Mouse (Mus musculus) midbrain, embryonic 16.5 days (tissue): Measurements from ENCODE around the gene Tmprss9. TPM values are rescaled to one million over a fixed set of nuclear protein-coding genes. Genes with fewer than 3 reads are reported as not detected.

Source experiments
- ATAC-seq: fragments of 200-750 bp; cut with Nextera tagmentation; 2 replicates; pipeline ENCODE4 v1.8.0; 2017; ENCODE audit warnings: moderate TSS enrichment
- H3K27ac ChIP-seq: fragments of 300-500 bp; sonication (generic); 2 replicates; pipeline ENCODE4 v1.5.1; 2014; ENCODE audit warnings: mild to moderate bottlenecking, low read length, mixed read lengths
- H3K27me3 ChIP-seq: fragments of 300-500 bp; sonication (generic); 2 replicates; pipeline ENCODE4 v1.6.1; 2014; ENCODE audit warnings: low read depth, low read length, mixed read lengths; ENCODE audit not compliant: control insufficient read depth, insufficient read depth
- H3K36me3 ChIP-seq: fragments of 300-500 bp; sonication (generic); 2 replicates; pipeline ENCODE4 v1.6.1; 2014; ENCODE audit warnings: mild to moderate bottlenecking, low read length, moderate library complexity, mixed read lengths; ENCODE audit not compliant: control insufficient read depth, insufficient read depth
- H3K4me1 ChIP-seq: fragments of 300-500 bp; sonication (generic); 2 replicates; pipeline ENCODE4 v1.6.1; 2014; ENCODE audit warnings: mild to moderate bottlenecking, low read length, mixed read lengths; ENCODE audit not compliant: control insufficient read depth, insufficient read depth
- H3K4me2 ChIP-seq: fragments of 300-500 bp; sonication (generic); 2 replicates; pipeline ENCODE4 v1.6.1; 2014; ENCODE audit warnings: mild to moderate bottlenecking, low read length, mixed read lengths
- H3K4me3 ChIP-seq: fragments of 300-500 bp; sonication (generic); 2 replicates; pipeline ENCODE4 v1.5.1; 2014; ENCODE audit warnings: low read depth, mild to moderate bottlenecking, low read length, moderate library complexity, mixed read lengths
- H3K9ac ChIP-seq: fragments of 300-500 bp; sonication (generic); 2 replicates; pipeline ENCODE4 v1.6.1; 2014; ENCODE audit warnings: low read depth, low read length, mixed read lengths
- H3K9me3 ChIP-seq: fragments of 300-500 bp; sonication (generic); replicated peaks from 2 replicates; pipeline ENCODE4 v1.6.1; 2014; ENCODE audit warnings: mild to moderate bottlenecking, low read length, mixed read lengths; ENCODE audit not compliant: control insufficient read depth, poor library complexity, severe bottlenecking
- WGBS: fragments of 180-500 bp; shearing (Covaris S2); extraction: QIAGEN DNeasy Blood & Tissue Kit; methylation state at CpG from one replicate; pipeline ENCODE4 v1.1.7; 2014; 5-methylcytosine and 5-hydroxymethylcytosine counted together
- polyA plus RNA-seq: library from polyadenylated mRNA; unstranded; fragments of >200 nt; fragmentation: Nextera tagmentation; extraction: Ambion mirVana; gene quantifications from 2 replicates; pipeline ENCODE4 v1.2.1, GENCODE M21; 2015

Gene Tmprss9
- polyA plus RNA-seq, 1 experiment from 2014 or later = 0.10 TPM

- Histone ChIP-seq H3K36me3 (no peaks in the 10 kb centered on the region), H3K4me1 (peaks cover 16% of the 10 kb centered on the region; the same call in 1 of the 2 replicates), H3K4me2 (peak overlapping the region; percentile 77), H3K27me3 (peaks cover 6% of the 10 kb centered on the region), H3K9me3 (no peaks in the 10 kb centered on the region), H3K27ac (peak overlapping the region; percentile 67), H3K9ac (peak overlapping the region; percentile 63), H3K4me3 (peak overlapping the region; percentile 39)
- WGBS = 53% methylated on average over 8 of the region's 8 CpGs
- no peak for ATAC-seq
Measured at GRCm38 (mm10) chr10:80940320-80940987, 68.8 kb downstream of the Tmprss9 start.

GRCm38 (mm10) chr10:80940988-80941347, 69.3 kb downstream of the Tmprss9 start:
- Histone ChIP-seq H3K4me1 (peaks cover 12% of the 10 kb centered on the region; the same call in 1 of the 2 replicates), H3K36me3 (no peaks in the 10 kb centered on the region), H3K27me3 (peaks cover 6% of the 10 kb centered on the region), H3K9ac (no peak overlapping the region), H3K9me3 (no peaks in the 10 kb centered on the region), H3K4me2 (no peak overlapping the region), H3K27ac (no peak overlapping the region), H3K4me3 (no peak overlapping the region)
- WGBS = 79% methylated on average over 2 of the region's 2 CpGs
- ATAC-seq = no peak

GRCm38 (mm10) chr10:80942919-80943318, 71.3 kb downstream of the Tmprss9 start:
- H3K27me3 ChIP-seq = no peaks in the 10 kb centered on the region; the same call in 1 of the 2 replicates
- H3K36me3 ChIP-seq = no peaks in the 10 kb centered on the region
- peaks cover 12% of the 10 kb centered on the region; the same call in 1 of the 2 replicates for H3K4me1 ChIP-seq
- 65% methylated on average over 8 of the region's 8 CpGs for WGBS
- no peak overlapping the region for H3K4me2 ChIP-seq
- H3K9ac ChIP-seq = no peak overlapping the region
- no peak overlapping the region for H3K27ac ChIP-seq
- no peak overlapping the region for H3K4me3 ChIP-seq
- H3K9me3 ChIP-seq = no peaks in the 10 kb centered on the region
- no peak for ATAC-seq

- Histone ChIP-seq H3K4me3 (no peak overlapping the region), H3K4me1 (peaks cover 12% of the 10 kb centered on the region; the same call in 1 of the 2 replicates), H3K4me2 (no peak overlapping the region), H3K27me3 (no peaks in the 10 kb centered on the region), H3K27ac (no peak overlapping the region), H3K9ac (no peak overlapping the region), H3K36me3 (no peaks in the 10 kb centered on the region), H3K9me3 (no peaks in the 10 kb centered on the region)
- 90% methylated on average over 9 of the region's 9 CpGs for WGBS
- ATAC-seq = no peak
Measured at GRCm38 (mm10) chr10:80943701-80944100, 72.1 kb downstream of the Tmprss9 start.

GRCm38 (mm10) chr10:80944231-80944630, 72.6 kb downstream of the Tmprss9 start:
- ATAC-seq = no peak

GRCm38 (mm10) chr10:80946684-80947437, 75.2 kb downstream of the Tmprss9 start:
- Histone ChIP-seq H3K4me1 (no peaks in the 10 kb centered on the region), H3K4me3 (no peak overlapping the region), H3K27ac (no peak overlapping the region), H3K9ac (no peak overlapping the region), H3K36me3 (no peaks in the 10 kb centered on the region), H3K9me3 (no peaks in the 10 kb centered on the region), H3K27me3 (no peaks in the 10 kb centered on the region), H3K4me2 (no peak overlapping the region)
- 67% methylated on average over 14 of the region's 14 CpGs for WGBS
- no peak for ATAC-seq

More at GRCm38 (mm10) chr10:80944231-80944630, 72.6 kb downstream of the Tmprss9 start:
- H3K36me3 ChIP-seq = no peaks in the 10 kb centered on the region
- 84% methylated on average over 5 of the region's 5 CpGs for WGBS
- H3K4me3 ChIP-seq = no peak overlapping the region
- H3K4me2 ChIP-seq = no peak overlapping the region
- H3K9ac ChIP-seq = no peak overlapping the region
- H3K27ac ChIP-seq = no peak overlapping the region
- H3K4me1 ChIP-seq = peaks cover 10% of the 10 kb centered on the region; the same call in 1 of the 2 replicates
- H3K27me3 ChIP-seq = no peaks in the 10 kb centered on the region
- H3K9me3 ChIP-seq = no peaks in the 10 kb centered on the region

GRCm38 (mm10) chr10:80947802-80948201, 76.2 kb downstream of the Tmprss9 start:
- Histone ChIP-seq H3K27me3 (no peaks in the 10 kb centered on the region), H3K36me3 (no peaks in the 10 kb centered on the region), H3K27ac (no peak overlapping the region), H3K4me1 (no peaks in the 10 kb centered on the region), H3K9me3 (no peaks in the 10 kb centered on the region), H3K9ac (0 out of 2 replicates have a peak overlapping the region, but pooled peaks have one; percentile 6), H3K4me3 (no peak overlapping the region), H3K4me2 (no peak overlapping the region)
- 60% methylated on average over 2 of the region's 2 CpGs for WGBS
- ATAC-seq = no peak

- 30% methylated on average over 6 of the region's 6 CpGs for WGBS
- Histone ChIP-seq H3K4me1 (no peaks in the 10 kb centered on the region), H3K36me3 (no peaks in the 10 kb centered on the region)
Measured at GRCm38 (mm10) chr10:80948570-80948969, 76.9 kb downstream of the Tmprss9 start.

GRCm38 (mm10) chr10:80949081-80949480, 77.4 kb downstream of the Tmprss9 start:
- H3K27ac ChIP-seq = no peak overlapping the region
- no peaks in the 10 kb centered on the region for H3K9me3 ChIP-seq
- H3K36me3 ChIP-seq = no peaks in the 10 kb centered on the region
- 70% methylated on average over 3 of the region's 3 CpGs for WGBS
- H3K4me2 ChIP-seq = no peak overlapping the region
- H3K4me3 ChIP-seq = no peak overlapping the region
- H3K27me3 ChIP-seq = no peaks in the 10 kb centered on the region
- no peaks in the 10 kb centered on the region for H3K4me1 ChIP-seq
- no peak overlapping the region for H3K9ac ChIP-seq
- no peak for ATAC-seq

More at GRCm38 (mm10) chr10:80948570-80948969, 76.9 kb downstream of the Tmprss9 start:
- Histone ChIP-seq H3K4me3 (no peak overlapping the region), H3K9ac (no peak overlapping the region), H3K27ac (no peak overlapping the region), H3K4me2 (no peak overlapping the region), H3K27me3 (no peaks in the 10 kb centered on the region), H3K9me3 (no peaks in the 10 kb centered on the region)
- no peak for ATAC-seq
